Mouse (Mus musculus): ENCODE results near the gene Ech1. TPM values are rescaled to one million over a fixed set of nuclear protein-coding genes. Genes with fewer than 3 reads are reported as not detected.

Ech1 gene
- polyA plus RNA-seq, 2 experiments = 165 to 200 TPM

GRCm38 (mm10) chr7:28862817-28863499, 37.9 kb downstream of the Ech1 start:
- H3K27me3 ChIP-seq (ENCODE audit: control insufficient read depth, insufficient read depth, low read length) = no peaks in the 10 kb centered on the region
- no peak overlapping the region for H3K9ac ChIP-seq (ENCODE audit: low read depth, low read length, severe bottlenecking)
- no peak overlapping the region for H3K27ac ChIP-seq (replicated peaks; ENCODE audit: low read depth, low read length)
- ATAC-seq (ENCODE audit: low FRiP score, low read depth) (no peak), DNase-seq (ENCODE audit: low spot score) (peak; percentile 16)
- no peak for TF ChIP-seq POLR2A (IDR thresholded peaks at IDR 0.05; ENCODE audit: borderline replicate concordance, extremely low read depth, insufficient read depth, insufficient read length)
- 80% methylated on average over 15 of the region's 15 CpGs for WGBS
- no peak overlapping the region for H3K4me3 ChIP-seq (replicated peaks; ENCODE audit: low read length)
- H3K4me1 ChIP-seq (ENCODE audit: control insufficient read depth, insufficient read depth, low read length) = peaks cover 12% of the 10 kb centered on the region
- no peaks in the 10 kb centered on the region for H3K36me3 ChIP-seq (ENCODE audit: control insufficient read depth, insufficient read depth, low read length)
- no peak overlapping the region for H3K4me2 ChIP-seq (replicated peaks; ENCODE audit: low read depth, low read length, severe bottlenecking)
- 0 out of 2 replicates have a peak, but pooled peaks cover 3% of the 10 kb centered on the region for H3K9me3 ChIP-seq (ENCODE audit: control insufficient read depth, low read length)

- Histone ChIP-seq H3K4me2 (replicated peaks; ENCODE audit: low read depth, low read length, severe bottlenecking) (peak within 1 kb of the TSS; percentile 25; the same call in 1 of the 2 replicates), H3K4me1 (ENCODE audit: control insufficient read depth, insufficient read depth, low read length) (peaks cover 12% of the 10 kb centered on the region), H3K9me3 (ENCODE audit: control insufficient read depth, low read length) (0 out of 2 replicates have a peak, but pooled peaks cover 3% of the 10 kb centered on the region), H3K27me3 (ENCODE audit: control insufficient read depth, insufficient read depth, low read length) (no peaks in the 10 kb centered on the region), H3K36me3 (ENCODE audit: control insufficient read depth, insufficient read depth, low read length) (no peaks in the 10 kb centered on the region), H3K9ac (ENCODE audit: low read depth, low read length, severe bottlenecking) (no peak within 1 kb of the TSS), H3K4me3 (replicated peaks; ENCODE audit: low read length) (peak within 1 kb of the TSS; percentile 8; the same call in 1 of the 2 replicates), H3K27ac (replicated peaks; ENCODE audit: low read depth, low read length) (peak within 1 kb of the TSS; percentile 33; the same call in 1 of the 2 replicates)
- WGBS = 69% methylated on average over 6 of the region's 6 CpGs
- TF ChIP-seq POLR2A (IDR thresholded peaks at IDR 0.05; ENCODE audit: borderline replicate concordance, extremely low read depth, insufficient read depth, insufficient read length) = no peak
- DNase-seq (ENCODE audit: low spot score) = no peak
- no peak for ATAC-seq (ENCODE audit: low FRiP score, low read depth)
These were observed 38.5 kb downstream of the Ech1 start, which contains the start of gene Lgals7 for GRCm38 (mm10) chr7:28863540-28863939. Lgals7 (plus strand) TSS chr7:28863853.

- Histone ChIP-seq H3K4me1 (ENCODE audit: control insufficient read depth, insufficient read depth, low read length) (peaks cover 12% of the 10 kb centered on the region), H3K4me2 (replicated peaks; ENCODE audit: low read depth, low read length, severe bottlenecking) (peak overlapping the region; percentile 25; the same call in 1 of the 2 replicates), H3K36me3 (ENCODE audit: control insufficient read depth, insufficient read depth, low read length) (no peaks in the 10 kb centered on the region), H3K27me3 (ENCODE audit: control insufficient read depth, insufficient read depth, low read length) (no peaks in the 10 kb centered on the region), H3K9me3 (ENCODE audit: control insufficient read depth, low read length) (0 out of 2 replicates have a peak, but pooled peaks cover 3% of the 10 kb centered on the region), H3K4me3 (replicated peaks; ENCODE audit: low read length) (peak overlapping the region; percentile 8; the same call in 1 of the 2 replicates), H3K27ac (replicated peaks; ENCODE audit: low read depth, low read length) (peak overlapping the region; percentile 33; the same call in 1 of the 2 replicates), H3K9ac (ENCODE audit: low read depth, low read length, severe bottlenecking) (no peak overlapping the region)
- DNase-seq (ENCODE audit: low spot score) (peak; percentile 37), ATAC-seq (ENCODE audit: low FRiP score, low read depth) (no peak)
- no peak for TF ChIP-seq POLR2A (IDR thresholded peaks at IDR 0.05; ENCODE audit: borderline replicate concordance, extremely low read depth, insufficient read depth, insufficient read length)
- WGBS = 27% methylated on average over 9 of the region's 9 CpGs
These were observed 39.3 kb downstream of the Ech1 start for GRCm38 (mm10) chr7:28864288-28864750.

GRCm38 (mm10) chr7:28865481-28866300, 40.7 kb downstream of the Ech1 start:
- Histone ChIP-seq H3K9me3 (ENCODE audit: control insufficient read depth, low read length) (0 out of 2 replicates have a peak, but pooled peaks cover 3% of the 10 kb centered on the region), H3K4me1 (ENCODE audit: control insufficient read depth, insufficient read depth, low read length) (peaks cover 12% of the 10 kb centered on the region), H3K36me3 (ENCODE audit: control insufficient read depth, insufficient read depth, low read length) (no peaks in the 10 kb centered on the region), H3K4me3 (replicated peaks; ENCODE audit: low read length) (peak overlapping the region; percentile 15), H3K9ac (ENCODE audit: low read depth, low read length, severe bottlenecking) (no peak overlapping the region), H3K27ac (replicated peaks; ENCODE audit: low read depth, low read length) (0 out of 2 replicates have a peak overlapping the region, but pooled peaks have one; percentile 26), H3K4me2 (replicated peaks; ENCODE audit: low read depth, low read length, severe bottlenecking) (peak overlapping the region; percentile 38), H3K27me3 (ENCODE audit: control insufficient read depth, insufficient read depth, low read length) (no peaks in the 10 kb centered on the region)
- 38% methylated on average over 32 of the region's 33 CpGs for WGBS
- ATAC-seq (ENCODE audit: low FRiP score, low read depth) = peak; percentile 53; the same call in 1 of the 2 replicates
- TF ChIP-seq POLR2A (IDR thresholded peaks at IDR 0.05; ENCODE audit: borderline replicate concordance, extremely low read depth, insufficient read depth, insufficient read length) = no peak
- DNase-seq (ENCODE audit: low spot score) = peak; percentile 53
